Mouse (Mus musculus) spleen, postnatal 14 days (tissue): ENCODE results near the gene Zfp668.

Experiments
- DNase-seq, 2 experiments: peaks; one replicate each; pipeline ENCODE4 v3.0.0; 2021 to 2022; ENCODE audit warnings: low spot score in 2 of 2

Gene Zfp668

DNA sequence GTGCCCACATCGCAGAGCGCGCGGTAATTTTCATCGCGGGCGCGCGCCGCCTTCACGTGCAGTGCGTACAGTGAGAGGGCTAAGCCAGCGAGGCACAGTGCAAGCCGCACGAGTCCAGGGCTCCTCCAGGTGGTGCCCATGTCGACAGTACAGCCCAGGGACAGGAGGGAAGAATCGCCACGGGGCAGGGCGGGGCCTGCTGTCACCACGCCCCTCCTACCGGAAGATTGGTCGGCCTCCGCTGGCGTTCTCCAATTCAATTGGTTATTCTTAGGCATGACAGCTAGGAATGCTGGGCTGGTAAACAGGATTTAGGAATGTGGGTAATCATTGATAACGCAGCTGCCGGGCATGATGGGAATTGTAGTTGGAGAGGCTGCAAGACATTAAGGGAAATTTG is 18.8 kb upstream of the Zfp668 start, which contains the start of the genes Gm21974 and Vkorc1:
Gm21974 (minus strand) TSS at position 13 of the 400 bp plus-strand sequence.
Vkorc1 (minus strand) TSS at position 176 of the 400 bp plus-strand sequence.
- peak; percentile 82 for DNase-seq

GRCm38 (mm10) chr7:127894480-127894879 is 17.9 kb upstream of the Zfp668 start:
- DNase-seq, result no peak

DNA sequence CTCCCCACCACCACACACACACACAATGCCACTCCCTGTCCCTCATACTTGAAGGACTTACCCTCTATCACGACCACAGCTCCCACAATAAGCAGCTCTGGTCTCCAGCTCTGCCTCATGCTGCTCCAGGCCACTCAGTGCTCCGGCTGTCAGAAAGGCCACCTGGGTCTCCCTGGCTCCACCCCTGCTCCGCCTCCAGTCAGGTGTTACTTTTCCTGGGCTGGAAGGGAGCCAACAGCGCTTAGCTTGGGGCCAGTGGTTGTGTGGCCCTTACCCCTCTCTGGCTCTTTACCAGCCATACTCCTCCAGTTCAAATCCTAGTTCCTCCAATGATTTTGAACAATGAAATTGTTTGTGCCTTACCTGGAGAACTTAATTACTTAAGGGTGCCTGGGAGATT is 14.2 kb upstream of the Zfp668 start, which contains the start of gene Prss53:
Prss53 (minus strand) TSS at position 173 of the 400 bp plus-strand sequence.
- no peak for DNase-seq

DNA sequence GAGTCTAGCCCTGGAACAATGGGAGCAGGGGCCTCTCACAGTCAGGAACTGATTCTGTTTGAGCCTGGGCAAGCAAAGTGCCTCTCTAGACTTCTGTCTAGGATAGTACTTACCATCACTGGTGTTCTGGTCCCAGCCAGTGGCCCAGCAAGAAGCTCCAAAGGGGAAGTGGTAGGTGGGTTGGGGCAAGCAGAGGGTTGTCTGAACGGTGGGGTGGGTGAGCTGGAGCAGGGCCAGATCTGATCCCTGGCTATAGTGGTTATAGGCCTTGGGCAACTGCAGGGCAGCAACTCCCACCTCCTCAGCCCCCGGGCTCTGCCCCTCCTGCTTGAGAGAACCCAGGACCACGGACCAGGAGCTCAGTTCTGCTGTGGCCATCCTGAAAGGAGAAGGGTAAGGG is 12.2 kb upstream of the Zfp668 start:
- no peak for DNase-seq

DNA sequence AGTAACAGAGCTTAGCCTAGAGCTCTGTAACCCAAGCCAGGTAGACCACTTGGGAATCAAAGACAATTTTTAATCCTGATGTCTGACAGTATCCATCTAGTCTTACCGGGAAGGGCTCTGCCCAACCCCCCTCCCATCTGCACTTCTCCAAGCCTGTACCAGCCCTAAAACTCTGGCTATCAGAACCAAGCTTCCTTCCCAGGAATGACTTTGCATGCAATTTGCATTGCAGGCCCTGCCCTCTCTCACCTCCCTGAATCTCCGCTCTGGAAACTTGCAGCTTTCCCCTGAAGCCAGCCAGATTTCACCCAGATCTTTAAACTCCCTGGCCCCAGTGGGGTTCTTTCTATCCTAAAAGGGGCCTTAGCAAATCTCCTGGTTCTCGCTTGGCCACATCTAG is 11.2 kb upstream of the Zfp668 start:
- no peak for DNase-seq

- no peak for DNase-seq
These were observed 10.6 kb upstream of the Zfp668 start for GRCm38 (mm10) chr7:127887191-127887590.

GRCm38 (mm10) chr7:127886551-127886950 is 9.9 kb upstream of the Zfp668 start:
- no peak for DNase-seq

- DNase-seq, result no peak
These were observed 9.3 kb upstream of the Zfp668 start for GRCm38 (mm10) chr7:127885951-127886350.

DNA sequence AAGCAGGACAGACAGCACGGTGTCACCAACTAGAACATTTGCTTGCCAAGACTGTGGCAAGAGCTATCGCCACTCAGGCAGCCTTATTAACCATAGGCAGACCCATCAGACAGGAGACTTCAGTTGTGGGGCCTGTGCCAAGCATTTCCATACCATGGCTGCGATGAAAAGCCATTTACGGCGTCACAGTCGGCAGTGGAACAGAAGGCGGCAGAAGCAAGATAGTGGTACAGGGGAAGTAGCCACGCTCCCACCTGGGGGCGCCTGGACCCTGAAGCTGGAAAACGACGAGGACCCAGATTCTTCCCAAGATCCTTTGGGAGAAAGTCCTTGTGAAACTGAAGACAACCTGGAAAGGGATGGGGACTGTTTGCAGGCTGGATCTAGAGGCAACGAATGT is 3.8 kb upstream of the Zfp668 start:
- no peak for DNase-seq

DNA sequence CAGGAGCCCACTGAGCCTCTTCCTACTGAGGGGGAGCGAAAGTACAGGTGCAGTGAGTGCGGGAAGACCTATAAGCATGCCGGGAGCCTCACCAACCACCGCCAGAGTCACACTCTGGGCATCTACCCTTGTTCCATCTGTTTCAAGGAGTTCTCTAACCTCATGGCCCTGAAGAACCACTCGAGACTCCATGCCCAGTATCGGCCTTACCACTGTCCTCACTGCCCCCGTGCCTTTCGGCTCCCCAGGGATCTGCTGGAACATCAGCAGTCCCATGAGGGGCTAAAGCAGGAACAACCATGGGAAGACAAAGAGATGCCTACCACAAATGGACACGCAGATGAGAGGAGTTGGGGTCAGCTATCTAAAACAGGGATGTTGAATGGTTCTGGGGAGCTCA is 2.7 kb upstream of the Zfp668 start:
- no peak for DNase-seq

DNA sequence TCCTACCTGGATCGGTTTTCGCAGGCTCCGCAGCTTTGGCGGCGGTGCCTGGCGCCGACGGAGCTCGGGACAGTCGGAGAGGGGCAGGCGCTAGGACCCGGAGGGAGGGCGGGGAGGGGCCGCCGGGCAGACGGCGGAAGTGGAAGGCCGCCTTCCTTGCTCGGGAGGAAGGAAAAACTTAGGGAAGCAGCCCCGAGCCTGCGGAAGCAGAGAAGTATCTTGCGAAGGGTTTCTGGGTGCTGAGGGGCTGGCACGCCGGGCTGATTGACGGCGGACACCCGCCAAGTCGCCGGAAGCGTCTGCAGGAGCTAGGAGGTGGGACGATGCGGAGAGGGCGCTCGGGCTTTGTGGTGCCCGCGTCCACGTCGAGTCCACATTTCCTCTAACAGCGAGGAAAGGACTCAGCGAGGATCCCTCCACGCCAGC is 574 bp downstream of the Zfp668 start, which contains the start of gene Zfp646:
Zfp646 (plus strand) TSS at position 181 of the 426 bp plus-strand sequence.
- DNase-seq, result peak; percentile 58

DNA sequence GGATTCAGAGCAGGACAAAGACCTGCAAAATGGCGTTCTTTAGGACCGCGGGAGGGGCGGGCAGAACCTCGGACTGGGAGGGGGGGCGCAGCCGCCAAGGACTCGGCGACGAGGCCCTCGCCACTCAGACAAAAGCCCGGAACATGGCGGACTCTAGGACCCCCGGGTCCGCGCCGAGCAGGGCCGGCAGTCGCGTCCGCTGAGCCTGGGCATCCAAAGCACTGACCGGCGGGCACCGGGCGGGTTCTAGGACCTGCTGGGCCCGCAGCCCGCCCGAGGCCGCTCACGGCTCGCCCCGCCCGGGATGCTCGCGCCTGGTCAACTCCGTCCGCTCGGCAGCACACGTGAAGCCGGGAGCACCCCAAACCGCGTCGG is 1.0 kb downstream of the Zfp668 start:
- DNase-seq, result peak; percentile 75 to 83

- DNase-seq, result no peak
These were observed 1.6 kb downstream of the Zfp668 start for GRCm38 (mm10) chr7:127874812-127875626.

GRCm38 (mm10) chr7:127870136-127870821 is 6.3 kb downstream of the Zfp668 start:
- DNase-seq, result no peak

GRCm38 (mm10) chr7:127869149-127869810 is 7.3 kb downstream of the Zfp668 start:
- DNase-seq, result no peak

DNA sequence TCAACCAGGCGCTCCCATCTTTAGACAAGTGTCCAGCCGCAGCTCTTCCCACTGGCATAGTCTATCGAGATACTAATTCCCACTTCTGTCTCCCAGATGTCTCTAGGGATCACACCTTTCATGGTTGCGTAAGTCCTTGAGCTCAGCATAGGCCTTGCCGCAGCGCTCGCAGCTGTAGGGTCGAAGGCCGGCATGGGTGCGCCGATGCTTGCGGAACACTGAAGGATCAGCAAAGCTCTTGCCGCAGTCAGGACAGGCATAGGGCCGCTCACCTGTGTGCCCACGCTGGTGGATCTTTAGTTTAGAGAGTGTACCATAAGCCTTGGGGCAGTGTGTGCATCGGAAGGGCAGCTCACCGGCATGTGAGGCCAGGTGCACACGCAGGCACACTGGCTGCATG is 9.0 kb downstream of the Zfp668 start:
- no peak for DNase-seq

- no peak for DNase-seq
These were observed 10.2 kb downstream of the Zfp668 start for GRCm38 (mm10) chr7:127866434-127866833.

- DNase-seq, result no peak
These were observed 18.4 kb downstream of the Zfp668 start for GRCm38 (mm10) chr7:127858258-127858657.

DNA sequence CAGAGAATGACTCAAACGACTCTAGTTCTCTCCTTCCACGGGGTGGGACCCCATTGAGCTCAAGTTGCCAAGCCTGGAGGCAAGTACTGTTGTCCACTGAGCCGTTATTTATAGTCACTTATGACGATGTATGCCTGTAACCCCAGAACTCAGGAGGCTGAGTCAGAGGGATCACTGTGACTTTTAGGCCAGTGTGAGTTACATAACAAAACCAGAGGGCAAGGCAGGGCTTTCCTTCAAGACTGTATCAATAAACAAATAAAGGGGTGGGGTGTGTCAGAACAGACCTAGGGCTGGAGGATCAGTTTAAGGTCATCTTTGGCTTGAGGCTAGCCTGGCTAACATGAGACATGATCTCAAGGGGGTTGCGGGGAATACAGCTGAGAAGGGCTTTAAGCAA is 25.7 kb downstream of the Zfp668 start:
- no peak for DNase-seq

DNA sequence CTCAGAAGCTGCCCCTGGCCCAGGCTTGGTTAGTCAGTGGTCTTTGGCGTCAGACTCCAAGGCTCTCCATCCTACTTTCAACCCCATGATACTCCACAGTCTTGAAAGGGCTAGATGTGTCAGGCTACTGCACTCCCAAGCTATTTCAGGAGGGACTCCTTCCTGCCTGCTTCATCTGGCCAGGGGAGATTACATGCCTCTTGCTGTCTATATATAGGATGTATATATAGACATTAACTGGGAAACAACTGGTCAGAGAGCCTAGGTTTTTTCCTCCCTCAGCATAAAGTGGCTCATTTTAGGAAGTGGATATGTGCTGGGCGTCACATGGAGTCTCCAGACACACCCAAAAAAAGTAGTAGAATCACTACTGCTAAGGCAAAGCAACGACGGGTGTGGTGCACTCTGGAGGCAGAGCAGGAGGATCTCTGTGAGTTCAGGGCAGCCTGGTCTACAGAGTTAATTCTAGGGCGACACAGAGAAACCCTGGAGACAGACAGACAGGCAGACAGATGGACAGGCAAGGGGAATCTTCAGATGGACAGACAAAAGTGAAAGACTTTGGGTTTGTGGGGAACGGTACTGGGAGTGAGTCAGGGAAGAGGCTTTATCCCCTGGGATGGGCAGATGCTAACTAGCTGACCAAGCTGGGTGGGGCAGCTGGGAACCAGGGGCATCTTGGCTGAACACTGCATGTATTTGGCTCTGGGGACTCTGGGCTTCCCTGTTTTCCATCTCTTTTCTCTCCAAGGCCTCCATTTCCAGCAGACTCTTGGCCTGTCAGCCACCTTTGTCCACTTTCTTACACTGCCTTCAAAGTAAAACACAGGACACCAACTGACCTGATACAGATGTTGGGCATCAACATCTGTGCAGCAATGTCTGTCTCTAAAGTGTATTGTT is 26.4 kb downstream of the Zfp668 start:
- no peak for DNase-seq

GRCm38 (mm10) chr7:127842001-127842718 is 34.5 kb downstream of the Zfp668 start:
- peak; percentile 54 to 73 for DNase-seq
